Mouse (Mus musculus) erythroid progenitor cell, adult 5-6 weeks (primary cell): ENCODE measurements around the gene Lins1. TPM values are rescaled to one million over a fixed set of nuclear protein-coding genes. Genes with fewer than 3 reads are reported as not detected.

Experiments used
- ATAC-seq: replicated peaks from 2 replicates; pipeline ENCODE4 v1.8.0; 2016; ENCODE audit warnings: moderate number of reproducible peaks, mild to moderate bottlenecking, moderate TSS enrichment, inconsistent platforms; ENCODE audit not compliant: poor library complexity, low FRiP score, severe bottlenecking
- total RNA-seq, 2 experiments: library from RNA; stranded (forward) in 1 of 2; stranded (reverse) in 1 of 2; fragments of 150-400 nt in 1 of 2; fragments of 186-747, 209-891 nt in 1 of 2; gene quantifications; 2 replicates each; pipeline versions ENCODE4 v1.2.3 to v1.2.4; 2015 to 2017; ENCODE audit warnings: low replicate concordance in 2 of 2

The Lins1 gene
- total RNA-seq, 2 experiments from 2014 or later: 6.1 TPM; not detected in 1

DNA sequence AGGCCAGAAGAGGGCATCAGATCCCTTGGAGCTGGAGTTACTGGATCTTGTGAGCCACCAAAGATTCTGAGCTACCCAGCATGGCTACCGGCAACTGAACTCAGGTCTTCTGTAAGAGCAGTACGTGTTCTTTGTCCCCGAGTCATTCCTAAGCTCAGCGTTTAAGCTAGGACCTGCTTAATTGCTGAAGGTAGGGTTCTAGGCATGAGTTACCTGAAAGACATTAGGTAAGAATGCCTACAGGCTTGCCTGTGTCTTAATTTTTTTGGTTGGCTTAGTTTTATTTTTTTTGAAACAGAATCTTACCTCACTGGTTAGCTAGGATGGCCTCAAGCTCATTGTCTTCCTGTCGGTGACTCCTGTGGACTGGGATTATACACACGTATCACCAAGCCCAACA, 38.4 kb downstream of the Lins1 start:
- no peak for ATAC-seq

DNA sequence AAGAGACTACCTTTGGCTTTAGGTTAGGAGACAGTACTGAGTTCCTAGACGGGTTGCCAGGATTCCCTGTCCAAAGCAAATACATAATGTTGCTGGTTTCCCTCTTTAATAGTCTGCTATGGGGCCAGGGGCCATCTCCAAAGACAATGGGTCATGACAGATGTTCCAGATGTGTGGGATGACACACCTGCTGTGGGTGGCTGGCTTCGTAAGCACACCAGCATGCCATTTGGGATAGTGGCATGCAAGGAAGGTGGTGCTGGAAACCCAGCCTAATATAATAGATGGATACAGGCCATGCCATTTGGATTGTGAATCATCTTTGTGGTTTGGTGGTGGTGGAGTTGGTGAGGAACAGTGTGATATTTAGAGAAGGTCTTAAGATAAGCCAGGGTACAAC, 39.5 kb downstream of the Lins1 start:
- no peak for ATAC-seq

DNA sequence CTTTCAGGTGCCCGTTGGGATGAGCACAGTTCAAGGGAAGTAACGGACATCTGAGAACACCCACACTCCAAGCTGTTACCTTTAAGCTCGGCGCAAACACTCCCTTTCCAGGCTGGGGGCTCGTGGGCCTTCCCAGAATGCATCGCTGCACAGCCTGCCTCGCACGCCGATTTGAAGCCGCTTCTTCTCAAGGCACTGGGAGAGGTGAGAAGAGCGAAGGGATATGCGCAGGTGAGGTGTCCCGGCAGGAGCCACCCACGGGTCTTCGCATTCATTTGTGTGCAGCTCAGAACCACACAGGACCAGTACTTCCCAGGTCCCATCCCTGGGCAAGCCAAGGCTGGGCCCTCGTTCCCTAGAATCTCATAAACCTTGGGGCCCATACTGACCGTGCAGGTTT, 43.7 kb downstream of the Lins1 start:
- no peak for ATAC-seq

DNA sequence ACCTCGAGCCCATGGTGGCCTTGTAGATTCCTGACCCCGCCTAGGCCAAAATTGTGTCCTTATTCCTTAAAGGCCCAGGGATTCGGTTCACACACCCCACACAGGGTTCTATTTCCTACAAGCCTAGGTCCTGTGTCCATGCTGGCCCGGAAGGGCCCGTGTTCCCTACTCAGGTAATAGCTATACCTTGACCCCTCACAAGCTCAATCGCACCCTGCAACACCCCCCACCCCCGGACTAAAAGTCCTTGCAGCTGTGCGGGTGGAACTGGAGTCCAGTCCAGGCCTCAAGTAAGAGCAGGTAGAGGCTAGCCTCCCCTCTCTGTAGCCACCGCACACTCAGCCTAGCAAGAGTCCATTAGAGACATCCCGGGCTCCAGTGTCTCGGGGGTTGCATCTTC, 44.2 kb downstream of the Lins1 start:
- no peak for ATAC-seq

DNA sequence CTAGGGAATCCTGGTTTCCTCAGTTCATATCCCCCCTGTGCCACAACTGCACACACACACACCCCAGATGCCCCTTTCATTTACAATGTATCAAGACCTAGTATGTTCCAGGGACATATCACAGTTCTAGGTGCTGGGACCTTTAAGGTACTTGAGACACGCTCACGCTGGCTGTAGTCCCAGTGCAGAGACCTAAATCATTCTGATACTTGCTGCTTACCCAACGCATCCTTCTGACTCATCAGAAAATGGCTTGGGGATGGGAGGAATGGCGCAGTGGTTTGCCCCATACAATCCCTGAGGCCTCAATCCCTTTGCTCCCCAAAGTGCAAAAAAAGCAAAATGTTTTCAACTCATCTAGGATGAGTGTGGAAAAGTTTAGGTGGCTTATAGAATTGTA, 44.8 kb downstream of the Lins1 start:
- ATAC-seq: no peak

DNA sequence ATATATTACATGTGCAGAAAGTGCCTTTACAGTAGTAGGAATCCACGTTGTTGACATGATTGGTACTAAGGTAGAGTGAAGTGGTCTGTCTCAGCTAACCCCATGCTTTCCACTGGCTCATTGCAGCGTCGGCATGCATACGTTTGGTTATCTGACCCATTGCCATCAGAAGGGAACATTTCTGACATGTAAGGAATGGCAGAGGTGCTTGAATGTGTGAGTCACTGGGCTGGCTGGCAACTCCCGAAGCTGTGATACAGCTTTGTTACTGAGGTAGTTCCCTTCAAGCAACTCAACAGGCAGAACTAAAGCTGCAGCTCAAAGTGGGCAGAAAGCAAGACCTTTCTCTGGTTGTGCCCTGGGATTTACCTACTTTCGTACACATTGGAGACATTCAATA, 45.3 kb downstream of the Lins1 start:
- no peak for ATAC-seq

DNA sequence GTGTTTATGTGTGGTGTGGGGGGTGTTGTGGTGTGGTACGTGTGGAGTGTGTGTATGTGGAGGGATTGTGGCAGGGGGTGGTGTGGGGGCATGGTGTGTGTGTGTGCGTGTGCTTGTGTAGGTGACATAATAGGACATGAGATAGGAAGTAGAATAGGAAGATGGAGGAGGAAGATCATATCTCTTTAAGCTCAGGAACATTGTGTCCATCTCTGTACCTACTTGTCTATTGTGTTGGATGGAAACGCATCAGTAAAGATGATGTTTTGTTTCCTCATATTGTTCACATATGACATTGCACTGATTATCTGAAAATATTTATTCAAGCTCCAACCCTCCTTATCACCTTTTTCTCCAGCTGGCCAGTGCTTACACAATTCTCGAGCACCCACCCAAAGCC, 47.7 kb downstream of the Lins1 start:
- no peak for ATAC-seq

DNA sequence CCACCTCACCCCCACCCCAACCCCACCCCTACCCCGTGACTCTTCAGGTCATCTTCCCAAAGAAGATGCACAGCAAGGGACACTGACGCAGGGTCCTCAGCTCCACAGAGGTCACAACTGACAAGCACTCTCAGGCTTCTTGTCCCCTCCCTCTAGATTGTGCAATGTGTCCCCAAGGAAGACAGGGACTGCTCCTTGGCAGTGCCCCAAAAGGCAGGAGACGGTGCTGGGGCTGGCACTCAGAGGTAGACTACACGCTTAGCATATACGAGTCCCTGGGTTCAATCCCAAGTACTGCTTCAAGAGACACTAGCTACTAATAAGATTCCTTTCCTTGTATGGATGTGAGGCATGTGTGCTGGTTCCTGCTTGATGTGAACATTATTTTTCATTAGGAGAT, 51.3 kb downstream of the Lins1 start:
- no peak for ATAC-seq

DNA sequence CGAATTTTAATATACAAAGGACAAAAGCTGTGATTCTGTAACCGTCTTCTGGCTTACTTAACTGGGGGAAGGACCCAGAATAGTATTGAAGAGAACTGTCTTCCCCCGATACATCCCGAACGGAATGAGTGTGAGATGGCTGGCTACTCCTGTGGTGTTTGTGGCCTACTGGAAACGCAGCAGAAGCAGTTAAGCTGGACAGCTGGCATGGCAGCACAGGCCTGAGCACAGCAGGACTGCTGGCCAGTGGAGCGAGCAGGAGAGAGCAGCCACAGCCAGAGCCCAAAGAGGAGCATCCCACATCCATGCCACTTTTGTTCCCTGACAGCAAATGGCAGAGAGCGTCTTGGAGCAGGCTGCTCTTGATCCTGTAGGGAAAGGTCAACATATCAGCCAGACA, 51.7 kb downstream of the Lins1 start:
- no peak for ATAC-seq

DNA sequence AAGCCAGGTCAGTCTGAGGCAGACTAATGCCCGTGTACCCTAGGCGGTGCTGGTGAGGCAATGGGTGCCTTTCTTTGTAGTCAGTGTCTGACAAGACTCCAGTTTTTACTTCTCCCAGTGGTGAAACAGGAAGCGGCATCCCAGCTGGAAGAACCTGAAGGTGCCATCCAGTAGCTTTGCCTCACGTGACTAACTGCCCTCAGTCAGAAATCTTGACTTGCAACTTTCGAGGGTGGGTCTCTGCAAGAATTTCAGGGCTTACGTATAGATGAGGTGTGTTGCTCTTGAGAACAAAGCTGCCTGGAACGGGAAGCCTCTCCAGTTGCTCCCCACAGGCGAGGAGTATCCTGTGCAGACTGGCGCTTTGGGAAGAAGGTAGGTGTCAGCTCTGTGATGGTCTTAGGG, 53.7 kb downstream of the Lins1 start, which contains the start of gene Cers3:
TSS of gene Cers3 (plus strand) at position 128 of the 405 bp plus-strand sequence.
- no peak for ATAC-seq

DNA sequence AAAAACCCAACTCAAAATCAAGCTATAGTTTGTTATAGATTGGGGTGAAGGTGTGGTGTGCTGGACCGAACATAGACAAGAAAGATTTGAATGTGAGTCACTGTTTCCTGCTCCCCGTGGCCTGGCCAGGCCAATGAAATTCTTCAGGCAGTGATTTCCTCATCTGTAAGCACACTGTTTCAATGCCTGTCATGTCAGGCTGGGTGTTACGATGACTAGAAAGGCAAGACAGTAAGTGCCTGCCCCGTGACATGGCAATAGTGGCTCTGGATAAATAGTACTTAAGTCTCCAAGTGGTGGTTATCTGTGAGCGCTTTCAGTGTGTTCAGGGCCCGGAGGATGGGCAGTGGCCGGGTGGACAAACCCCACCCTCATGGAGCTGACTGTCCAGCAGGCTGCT, 57.3 kb downstream of the Lins1 start:
- no peak for ATAC-seq

DNA sequence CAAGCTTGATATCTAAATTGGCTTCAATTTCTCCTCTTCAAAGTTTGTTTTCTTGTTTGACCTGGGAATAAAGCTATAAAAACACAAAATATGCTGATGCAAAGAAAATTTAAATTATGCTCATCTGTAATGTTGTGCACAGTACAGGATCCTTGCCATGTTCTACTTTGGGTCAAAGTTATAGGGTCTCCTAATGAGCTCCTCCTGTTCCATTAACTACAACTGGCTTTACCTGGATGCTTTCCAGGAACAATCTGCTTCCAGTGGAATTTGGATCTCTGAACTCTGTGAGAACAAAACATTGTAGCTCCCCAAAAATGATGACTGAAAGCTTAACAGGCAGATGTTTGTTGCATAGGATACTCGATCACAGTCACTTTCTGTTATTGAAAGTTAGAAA, 60.3 kb downstream of the Lins1 start:
- no peak for ATAC-seq

DNA sequence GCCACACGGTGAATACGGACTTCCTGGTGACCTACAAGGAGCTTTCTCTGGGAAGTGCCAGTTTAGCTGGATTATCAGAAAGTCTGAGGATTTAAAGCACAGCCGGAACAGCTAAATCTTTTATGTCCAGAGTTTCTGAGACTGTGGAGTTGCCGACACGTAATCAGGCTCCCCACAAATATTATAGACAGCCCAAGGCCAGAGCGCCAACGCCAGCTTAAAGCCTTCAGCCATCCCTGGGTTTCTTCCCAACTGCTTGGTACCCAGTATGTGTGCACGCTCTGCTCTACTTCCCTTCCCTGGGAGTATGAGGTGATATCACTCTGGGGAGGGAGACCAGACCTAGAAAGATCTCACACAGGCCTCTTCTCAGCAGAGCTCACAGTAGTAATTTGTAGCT, 64.1 kb downstream of the Lins1 start:
- no peak for ATAC-seq

DNA sequence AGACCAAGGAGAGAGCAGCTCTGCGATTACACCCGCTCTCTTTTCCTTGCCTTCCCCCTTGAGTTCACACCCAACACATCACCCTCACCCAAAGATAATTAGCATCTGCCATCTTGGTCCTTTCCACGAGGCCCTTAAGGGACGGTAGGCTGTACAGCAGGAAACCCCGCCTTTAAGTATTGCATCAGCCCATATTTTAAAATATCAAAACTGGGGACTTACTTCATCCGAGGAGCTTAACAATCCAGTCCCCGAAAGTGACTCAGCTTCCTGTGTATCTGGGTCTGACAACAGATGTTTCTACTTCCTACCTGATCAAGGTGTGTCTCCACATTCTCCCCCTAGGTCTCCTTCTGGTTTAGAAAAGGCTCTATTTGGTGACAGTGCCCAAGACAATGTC, 65.9 kb downstream of the Lins1 start:
- no peak for ATAC-seq

Other genes starting within 250 kb of the Lins1 start
- gene Asb7, start 293 bp upstream of the Lins1 start, total RNA-seq (2015; ENCODE audit: low replicate concordance): 2.9 and 5.0 TPM in 2 replicates
- gene Asb7, start 293 bp upstream of the Lins1 start, total RNA-seq (2017; ENCODE audit: low replicate concordance): 1.4 and 1.7 TPM in 2 replicates
- gene Cers3, start 53.6 kb downstream of the Lins1 start, total RNA-seq (2015; ENCODE audit: low replicate concordance): not detected in 2 replicates
- gene Cers3, start 53.6 kb downstream of the Lins1 start, total RNA-seq (2017; ENCODE audit: low replicate concordance): not detected in 2 replicates
- not detected in 2 replicates for gene Adamts17, start 149.8 kb downstream of the Lins1 start, total RNA-seq (2015; ENCODE audit: low replicate concordance)
- gene Adamts17, start 149.8 kb downstream of the Lins1 start, total RNA-seq (2017; ENCODE audit: low replicate concordance): not detected in 2 replicates